Mouse (Mus musculus) hindbrain, postnatal 0 days (tissue): ENCODE results near the gene Ccer2. TPM values are rescaled to one million over a fixed set of nuclear protein-coding genes. Genes with fewer than 3 reads are reported as not detected.

Experiments used
- ATAC-seq: fragments of 200-750 bp; cut with Nextera tagmentation; 2 replicates; pipeline ENCODE4 v1.8.0; 2017; ENCODE audit warnings: mild to moderate bottlenecking, moderate TSS enrichment, moderate library complexity
- DNase-seq: peaks from one replicate; pipeline ENCODE4 v3.0.0-alpha.2; 2015; ENCODE audit warnings: low spot score
- H3K27ac ChIP-seq: fragments of 300-500 bp; sonication (generic); 2 replicates; pipeline ENCODE4 v1.5.1; 2014; ENCODE audit warnings: mild to moderate bottlenecking
- H3K27me3 ChIP-seq: fragments of 300-500 bp; sonication (generic); 2 replicates; pipeline ENCODE4 v1.6.1; 2014; ENCODE audit warnings: low read length, mixed read lengths; ENCODE audit not compliant: insufficient read depth
- H3K36me3 ChIP-seq: fragments of 300-500 bp; sonication (generic); 2 replicates; pipeline ENCODE4 v1.6.1; 2014; ENCODE audit warnings: low read length, mixed read lengths; ENCODE audit not compliant: insufficient read depth
- H3K4me1 ChIP-seq: fragments of 300-500 bp; sonication (generic); 2 replicates; pipeline ENCODE4 v1.6.1; 2014; ENCODE audit warnings: antibody characterized with exemption, low read length, mixed read lengths; ENCODE audit not compliant: insufficient read depth
- H3K4me2 ChIP-seq: fragments of 300-500 bp; sonication (generic); 2 replicates; pipeline ENCODE4 v1.6.1; 2014; ENCODE audit warnings: low read depth, mild to moderate bottlenecking, low read length, moderate library complexity, mixed read lengths
- H3K4me3 ChIP-seq: fragments of 300-500 bp; sonication (generic); 2 replicates; pipeline ENCODE4 v1.5.1; 2014; ENCODE audit warnings: low read length
- H3K9ac ChIP-seq: fragments of 300-500 bp; sonication (generic); replicated peaks from 2 replicates; pipeline ENCODE4 v1.6.1; 2014; ENCODE audit warnings: mild to moderate bottlenecking, low read length, moderate library complexity, mixed read lengths
- H3K9me3 ChIP-seq: fragments of 300-500 bp; sonication (generic); 2 replicates; pipeline ENCODE4 v1.6.1; 2016; ENCODE audit warnings: low read length, mixed read lengths
- CTCF ChIP-seq: IDR thresholded peaks from 2 replicates; pipeline ENCODE4 v1.5.1; 2016; ENCODE audit warnings: antibody characterized with exemption, control low read depth, low read depth
- WGBS: fragments of 180-500 bp; shearing (Covaris S2); extraction: QIAGEN DNeasy Blood & Tissue Kit; methylation state at CpG from one replicate; pipeline ENCODE4 v1.1.7; 2014; 5-methylcytosine and 5-hydroxymethylcytosine counted together
- polyA plus RNA-seq: library from polyadenylated mRNA; unstranded; fragments of >200 nt; fragmentation: Nextera tagmentation; extraction: Ambion mirVana; gene quantifications from 2 replicates; pipeline ENCODE4 v1.2.1, GENCODE M21; 2015
- total RNA-seq: library from RNA; depleted of rRNA; stranded (reverse); fragments of >200 nt; gene quantifications from 2 replicates; pipeline ENCODE4 v1.2.3, GENCODE M21; 2014; rRNA removed

Ccer2 gene
- total and polyA plus RNA-seq, 2 experiments from 2014 or later: 1.4 TPM; not detected in 1

DNA sequence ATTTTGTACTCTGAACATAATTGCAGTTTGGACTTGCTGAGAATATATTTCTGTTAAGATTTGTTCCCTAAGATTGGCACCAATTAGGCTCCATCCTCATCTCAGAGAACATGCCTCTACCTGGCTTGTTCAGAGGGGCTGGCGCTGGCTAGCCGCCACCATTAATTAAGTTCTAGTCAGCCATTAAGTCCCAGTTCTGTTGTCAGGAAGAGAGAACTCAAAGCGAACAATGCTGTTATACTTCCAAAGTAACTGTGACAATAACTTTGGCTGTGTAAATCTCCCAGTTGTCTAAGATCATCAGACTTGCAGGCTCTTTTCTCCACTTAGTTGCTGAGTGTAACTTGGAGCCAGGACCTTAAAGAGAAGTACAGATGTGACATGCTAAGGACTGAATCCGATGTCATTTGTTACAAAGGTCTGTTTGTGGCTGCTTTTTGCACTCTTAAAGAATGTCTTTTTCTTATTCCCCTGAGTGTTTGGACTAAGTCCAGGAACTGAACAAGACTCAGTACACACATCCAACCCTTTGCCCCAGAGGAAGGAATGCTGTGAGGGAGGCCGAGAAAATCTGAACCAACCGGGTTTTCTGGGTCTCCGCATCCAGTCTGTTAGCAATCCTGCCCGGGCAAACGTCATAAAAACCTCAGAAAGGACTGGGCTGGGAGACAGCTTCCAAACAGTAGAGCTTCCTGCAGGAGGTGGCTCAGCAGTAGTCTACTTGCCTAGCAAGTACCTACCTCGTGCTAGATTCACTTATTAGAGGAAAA, 46.1 kb downstream of the Ccer2 start:
- no peaks in the 10 kb centered on the region for H3K36me3 ChIP-seq
- H3K4me1 ChIP-seq: no peaks in the 10 kb centered on the region
- H3K27me3 ChIP-seq: no peaks in the 10 kb centered on the region
- peak overlapping the region; percentile 64 for H3K27ac ChIP-seq
- WGBS: 15% methylated on average over 10 of the region's 10 CpGs
- H3K4me2 ChIP-seq: no peak overlapping the region
- no peak overlapping the region for H3K9ac ChIP-seq
- 0 out of 2 replicates have a peak, but pooled peaks have one; percentile 10 for TF ChIP-seq CTCF
- DNase-seq (peak; percentile 57), ATAC-seq (peak; percentile 57; the same call in 1 of the 2 replicates)
- H3K4me3 ChIP-seq: no peak overlapping the region
- H3K9me3 ChIP-seq: no peaks in the 10 kb centered on the region

GRCm38 (mm10) chr7:28802846-28803588, 47.0 kb downstream of the Ccer2 start:
- no peak for ATAC-seq
- TF ChIP-seq CTCF: no peak
- Histone ChIP-seq H3K9ac (no peak overlapping the region), H3K4me1 (peaks cover 5% of the 10 kb centered on the region), H3K9me3 (no peaks in the 10 kb centered on the region), H3K36me3 (no peaks in the 10 kb centered on the region), H3K27me3 (no peaks in the 10 kb centered on the region), H3K27ac (peak overlapping the region; percentile 64; the same call in 1 of the 2 replicates), H3K4me2 (no peak overlapping the region), H3K4me3 (no peak overlapping the region)
- DNase-seq: no peak
- 12% methylated on average over 10 of the region's 10 CpGs for WGBS

DNA sequence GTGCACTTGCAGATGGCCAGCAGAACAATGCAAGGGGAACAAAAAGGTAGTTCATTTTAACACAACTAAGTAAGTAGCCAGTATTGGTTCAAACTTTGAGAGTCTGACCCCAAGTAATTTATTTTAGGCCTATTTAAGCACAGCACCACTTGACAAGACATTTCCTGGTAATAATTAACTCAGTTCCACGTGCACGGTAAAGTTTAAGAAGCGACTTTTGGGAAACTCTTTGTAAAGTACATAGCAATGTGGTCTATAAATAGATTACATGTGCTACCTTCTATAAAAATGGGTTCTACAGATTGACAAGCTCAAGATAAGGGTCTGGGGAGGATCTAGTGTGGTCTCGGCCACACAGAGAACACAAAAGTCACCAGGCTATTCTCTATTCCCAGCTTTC, 47.8 kb downstream of the Ccer2 start:
- H3K36me3 ChIP-seq: no peaks in the 10 kb centered on the region
- no peaks in the 10 kb centered on the region for H3K27me3 ChIP-seq
- ATAC-seq (no peak), DNase-seq (no peak)
- H3K4me1 ChIP-seq: peaks cover 6% of the 10 kb centered on the region
- H3K9me3 ChIP-seq: no peaks in the 10 kb centered on the region
- H3K27ac ChIP-seq: no peak overlapping the region
- no peak overlapping the region for H3K9ac ChIP-seq
- TF ChIP-seq CTCF: no peak
- no peak overlapping the region for H3K4me2 ChIP-seq
- H3K4me3 ChIP-seq: no peak overlapping the region
- 77% methylated on average over 4 of the region's 4 CpGs for WGBS

- 65% methylated on average over 4 of the region's 4 CpGs for WGBS
- Histone ChIP-seq H3K27ac (no peak overlapping the region), H3K4me1 (peaks cover 7% of the 10 kb centered on the region), H3K36me3 (no peaks in the 10 kb centered on the region), H3K9ac (no peak overlapping the region), H3K4me3 (no peak overlapping the region), H3K9me3 (no peaks in the 10 kb centered on the region), H3K27me3 (no peaks in the 10 kb centered on the region), H3K4me2 (no peak overlapping the region)
- DNase-seq (no peak), ATAC-seq (no peak)
- TF ChIP-seq CTCF: peak; percentile 45
Observed at GRCm38 (mm10) chr7:28806869-28807268, 50.9 kb downstream of the Ccer2 start.

GRCm38 (mm10) chr7:28807641-28808220, 51.8 kb downstream of the Ccer2 start:
- TF ChIP-seq CTCF: no peak
- H3K4me1 ChIP-seq: peaks cover 15% of the 10 kb centered on the region
- WGBS: 28% methylated on average over 6 of the region's 8 CpGs
- peak overlapping the region; percentile 84 for H3K4me3 ChIP-seq
- no peaks in the 10 kb centered on the region for H3K36me3 ChIP-seq
- DNase-seq (no peak), ATAC-seq (no peak)
- H3K9ac ChIP-seq: peak overlapping the region; percentile 73; the same call in 1 of the 2 replicates
- peak overlapping the region; percentile 100 for H3K27ac ChIP-seq
- no peaks in the 10 kb centered on the region for H3K9me3 ChIP-seq
- H3K27me3 ChIP-seq: no peaks in the 10 kb centered on the region
- peak overlapping the region; percentile 94 for H3K4me2 ChIP-seq

GRCm38 (mm10) chr7:28808221-28808941, 52.4 kb downstream of the Ccer2 start, which contains the start of gene Hnrnpl:
Gene Hnrnpl, plus strand, starts transcription at chr7:28808541.
- 4% methylated on average over 35 of the region's 35 CpGs for whole genome bisulfite sequencing
- Histone ChIP-seq H3K27me3 (no peaks in the 10 kb centered on the region), H3K4me3 (peak within 1 kb of the TSS; percentile 84), H3K27ac (peak within 1 kb of the TSS; percentile 100), H3K4me2 (peak within 1 kb of the TSS; percentile 94), H3K9me3 (no peaks in the 10 kb centered on the region), H3K36me3 (peaks cover 3% of the 10 kb centered on the region), H3K4me1 (peaks cover 16% of the 10 kb centered on the region), H3K9ac (peak within 1 kb of the TSS; percentile 73)
- peak; percentile 71 for DNase-seq
- ATAC-seq: peak; percentile 13; the same call in 1 of the 2 replicates
- no peak for TF ChIP-seq CTCF

Other genes starting within 250 kb of the Ccer2 start
- not detected in 2 replicates for gene Ifnl2, start 245.7 kb upstream of the Ccer2 start, total RNA-seq
- gene Ifnl2, start 245.7 kb upstream of the Ccer2 start, polyA plus RNA-seq: not detected in 2 replicates
- not detected in 2 replicates for gene Ifnl3, start 233.3 kb upstream of the Ccer2 start, total RNA-seq
- gene Ifnl3, start 233.3 kb upstream of the Ccer2 start, polyA plus RNA-seq: not detected in 2 replicates
- not detected in 2 replicates for gene Sycn, start 215.3 kb upstream of the Ccer2 start, total RNA-seq
- not detected in 2 replicates for gene Sycn, start 215.3 kb upstream of the Ccer2 start, polyA plus RNA-seq
- not detected in 2 replicates for gene Nccrp1, start 208.9 kb upstream of the Ccer2 start, total RNA-seq
- 0.34 TPM in 2 replicates for gene Nccrp1, start 208.9 kb upstream of the Ccer2 start, polyA plus RNA-seq
- 58.8 and 60.5 TPM in 2 replicates for gene Samd4b, start 158.0 kb upstream of the Ccer2 start, total RNA-seq
- gene Samd4b, start 158.0 kb upstream of the Ccer2 start, polyA plus RNA-seq: 17.7 and 19.7 TPM in 2 replicates
- gene Pak4, start 158.0 kb upstream of the Ccer2 start, total RNA-seq: 14.8 and 20.3 TPM in 2 replicates
- 13.2 and 14.0 TPM in 2 replicates for gene Pak4, start 158.0 kb upstream of the Ccer2 start, polyA plus RNA-seq
- gene Acp7, start 124.8 kb upstream of the Ccer2 start, total RNA-seq: 0.25 and 1.2 TPM in 2 replicates
- gene Acp7, start 124.8 kb upstream of the Ccer2 start, polyA plus RNA-seq: 0.28 and 0.56 TPM in 2 replicates
- 5.0 and 6.1 TPM in 2 replicates for gene Fbxo27, start 63.3 kb upstream of the Ccer2 start, total RNA-seq
- gene Fbxo27, start 63.3 kb upstream of the Ccer2 start, polyA plus RNA-seq: 9.0 and 10.2 TPM in 2 replicates
- gene Fbxo17, start 39.4 kb upstream of the Ccer2 start, total RNA-seq: 3.7 and 5.0 TPM in 2 replicates
- 6.5 and 7.7 TPM in 2 replicates for gene Fbxo17, start 39.4 kb upstream of the Ccer2 start, polyA plus RNA-seq
- 66.4 and 90.3 TPM in 2 replicates for gene Mrps12, start 14.4 kb upstream of the Ccer2 start, total RNA-seq
- 110 and 111 TPM in 2 replicates for gene Mrps12, start 14.4 kb upstream of the Ccer2 start, polyA plus RNA-seq
- gene Sars2, start 14.2 kb upstream of the Ccer2 start, total RNA-seq: 17.3 and 17.9 TPM in 2 replicates
- gene Sars2, start 14.2 kb upstream of the Ccer2 start, polyA plus RNA-seq: 18.9 and 20.2 TPM in 2 replicates
- 92.6 and 95.5 TPM in 2 replicates for gene Sirt2, start 10.6 kb downstream of the Ccer2 start, total RNA-seq
- gene Sirt2, start 10.6 kb downstream of the Ccer2 start, polyA plus RNA-seq: 147 and 160 TPM in 2 replicates
- 18.2 and 22.7 TPM in 2 replicates for gene Nfkbib, start 11.3 kb downstream of the Ccer2 start, total RNA-seq
- 59.7 and 67.9 TPM in 2 replicates for gene Nfkbib, start 11.3 kb downstream of the Ccer2 start, polyA plus RNA-seq
- 1.2 TPM in 2 replicates for gene Rinl, start 32.8 kb downstream of the Ccer2 start, total RNA-seq
- 1.4 and 2.0 TPM in 2 replicates for gene Rinl, start 32.8 kb downstream of the Ccer2 start, polyA plus RNA-seq
- 233 and 275 TPM in 2 replicates for gene Hnrnpl, start 52.4 kb downstream of the Ccer2 start, total RNA-seq
- 179 and 191 TPM in 2 replicates for gene Hnrnpl, start 52.4 kb downstream of the Ccer2 start, polyA plus RNA-seq
- 95.5 and 131 TPM in 2 replicates for gene Ech1, start 69.0 kb downstream of the Ccer2 start, total RNA-seq
- gene Ech1, start 69.0 kb downstream of the Ccer2 start, polyA plus RNA-seq: 122 and 127 TPM in 2 replicates
- 0.47 and 8.4 TPM in 2 replicates for gene Lgals4, start 77.7 kb downstream of the Ccer2 start, total RNA-seq
- 5.0 and 5.8 TPM in 2 replicates for gene Lgals4, start 77.7 kb downstream of the Ccer2 start, polyA plus RNA-seq
- gene Lgals7, start 107.7 kb downstream of the Ccer2 start, total RNA-seq: 1.1 TPM in 1 of 2 replicates, not detected in the other
- gene Lgals7, start 107.7 kb downstream of the Ccer2 start, polyA plus RNA-seq: 3.7 and 5.0 TPM in 2 replicates
- 0.07 TPM in 1 of 2 replicates, not detected in the other for gene Capn12, start 125.2 kb downstream of the Ccer2 start, total RNA-seq
- 0.53 and 0.62 TPM in 2 replicates for gene Capn12, start 125.2 kb downstream of the Ccer2 start, polyA plus RNA-seq
- 81.3 and 85.7 TPM in 2 replicates for gene Actn4, start 206.2 kb downstream of the Ccer2 start, total RNA-seq
- 114 and 115 TPM in 2 replicates for gene Actn4, start 206.2 kb downstream of the Ccer2 start, polyA plus RNA-seq
- 347 and 472 TPM in 2 replicates for gene Eif3k, start 225.7 kb downstream of the Ccer2 start, total RNA-seq
- gene Eif3k, start 225.7 kb downstream of the Ccer2 start, polyA plus RNA-seq: 309 TPM in 2 replicates
- gene Map4k1, start 225.9 kb downstream of the Ccer2 start, total RNA-seq: 4.1 and 5.8 TPM in 2 replicates
- 12.5 and 15.0 TPM in 2 replicates for gene Map4k1, start 225.9 kb downstream of the Ccer2 start, polyA plus RNA-seq